Mouse (Mus musculus) ES-CJ7 (cell line): ENCODE data around the gene Efna4.
A peak's percentile ranks its signal among the peaks of the same experiment; 100 is the strongest.

Experiments used
- DNase-seq: peaks from one replicate; pipeline ENCODE4 v3.0.0; 2011; ENCODE audit warnings: low read depth, low spot score

Gene Efna4

DNA sequence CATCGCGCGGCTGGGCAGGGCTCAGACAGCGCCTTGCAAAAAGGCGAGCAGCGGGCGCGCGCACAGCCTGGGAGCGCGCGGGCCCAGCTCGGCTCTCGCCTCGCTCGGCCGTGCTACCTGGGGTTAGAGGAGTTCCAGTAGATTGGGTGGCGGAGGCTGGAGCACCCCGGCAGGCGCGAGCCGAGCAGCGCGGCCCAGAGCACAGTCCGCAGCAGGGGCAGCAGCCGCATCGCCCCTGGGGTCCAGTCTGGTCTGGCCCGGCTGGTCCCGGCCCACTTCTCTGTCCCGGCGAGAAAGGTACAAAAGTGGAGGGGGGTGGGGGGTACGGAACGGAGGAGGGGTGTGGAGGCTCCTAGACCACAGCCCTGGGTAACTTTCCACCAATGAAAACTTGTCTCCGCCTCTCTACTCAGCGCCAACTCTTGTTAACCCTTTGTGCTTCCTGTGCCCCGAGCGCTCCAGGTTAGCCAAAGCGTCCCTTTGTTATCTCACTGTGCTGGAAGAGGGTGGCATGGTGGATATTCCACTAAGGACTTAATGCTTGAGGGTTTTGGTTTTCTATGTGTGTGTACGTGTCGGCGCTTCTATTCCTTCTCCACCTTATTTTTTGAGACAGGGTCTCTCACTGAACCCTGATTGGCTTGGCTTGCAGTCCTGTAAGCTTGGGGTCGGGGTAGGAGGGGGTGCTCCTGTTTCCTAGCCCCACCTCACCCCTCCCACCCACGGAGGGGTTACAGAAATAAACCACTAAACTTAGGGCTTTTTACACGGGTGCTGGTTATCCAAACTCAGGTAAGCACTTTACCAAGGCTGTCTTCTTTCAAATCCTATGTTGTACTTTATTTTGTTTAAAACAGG lies at the start of gene Efna4:
Gene Efna4, minus strand, starts transcription at position 308 of the 858 bp plus-strand sequence.
- DNase-seq, result peak; percentile 88

DNA sequence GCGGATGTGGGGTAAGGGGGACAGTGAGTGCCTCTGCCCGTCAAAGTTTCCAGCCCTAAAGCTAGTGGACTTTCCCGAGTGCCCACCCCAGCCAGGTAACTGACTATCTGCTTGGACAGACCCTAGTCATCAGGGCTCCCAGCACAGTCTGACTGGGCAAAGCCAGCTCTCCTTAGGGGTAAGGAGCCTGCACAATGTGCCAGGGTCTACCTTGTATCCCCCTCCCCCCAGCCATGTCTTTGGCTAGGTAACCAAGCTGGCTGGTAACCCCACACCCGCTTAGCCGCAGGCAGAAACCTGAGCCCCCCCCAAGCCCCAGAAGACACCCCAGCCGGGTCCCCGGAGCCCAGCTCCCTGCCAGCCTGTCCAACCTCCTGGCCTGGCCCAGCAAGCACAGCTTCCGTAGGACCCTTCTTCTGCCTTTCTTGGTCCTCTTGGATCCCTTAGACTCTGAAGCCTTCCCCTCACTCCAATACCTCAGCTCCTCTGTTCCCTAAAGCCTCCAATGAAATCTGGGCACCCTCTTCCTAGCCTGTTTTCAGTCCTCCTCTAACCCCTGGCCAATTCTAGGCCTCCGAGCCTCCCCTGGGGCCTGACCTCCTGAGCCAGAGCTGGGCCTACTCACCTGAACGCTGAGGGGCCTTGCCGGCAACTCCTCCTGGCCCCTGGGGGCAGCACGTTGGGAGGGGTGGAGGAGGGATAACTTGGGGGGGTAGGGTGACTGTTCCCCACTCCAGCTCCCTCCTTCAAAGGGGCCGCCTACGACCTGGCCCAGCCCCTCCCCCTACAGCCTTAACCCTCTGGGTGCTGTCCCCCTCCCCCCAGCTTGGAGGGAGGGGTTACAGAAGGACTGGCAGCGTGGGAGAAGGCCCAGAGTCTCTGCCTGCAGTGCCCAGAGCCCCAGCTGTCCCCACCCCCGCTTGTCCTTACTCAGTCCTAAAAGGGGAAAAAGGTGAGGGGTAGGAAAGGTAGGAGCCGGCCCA lies 48.9 kb upstream of the Efna4 start:
- DNase-seq, result no peak

DNA sequence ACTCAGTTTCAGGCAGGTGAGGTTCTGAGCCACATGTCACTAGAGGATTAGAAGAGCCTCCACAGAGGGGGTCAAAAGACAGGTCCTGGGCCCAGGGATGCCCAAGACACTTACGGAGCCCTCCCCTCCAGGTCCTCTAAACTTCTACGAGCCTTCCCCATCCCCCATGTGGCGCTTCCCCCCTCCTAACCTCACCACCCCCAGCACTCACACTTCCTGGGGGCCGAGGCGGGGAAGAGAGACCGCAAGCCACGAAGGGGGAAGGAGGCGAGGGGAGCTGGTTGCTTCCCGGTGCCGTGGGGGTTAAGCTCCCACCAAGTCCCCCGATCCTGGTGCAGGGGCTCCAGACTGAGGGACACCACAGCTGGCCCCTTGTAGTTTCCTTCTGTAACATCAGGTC lies 47.6 kb upstream of the Efna4 start:
- DNase-seq, result no peak

DNA sequence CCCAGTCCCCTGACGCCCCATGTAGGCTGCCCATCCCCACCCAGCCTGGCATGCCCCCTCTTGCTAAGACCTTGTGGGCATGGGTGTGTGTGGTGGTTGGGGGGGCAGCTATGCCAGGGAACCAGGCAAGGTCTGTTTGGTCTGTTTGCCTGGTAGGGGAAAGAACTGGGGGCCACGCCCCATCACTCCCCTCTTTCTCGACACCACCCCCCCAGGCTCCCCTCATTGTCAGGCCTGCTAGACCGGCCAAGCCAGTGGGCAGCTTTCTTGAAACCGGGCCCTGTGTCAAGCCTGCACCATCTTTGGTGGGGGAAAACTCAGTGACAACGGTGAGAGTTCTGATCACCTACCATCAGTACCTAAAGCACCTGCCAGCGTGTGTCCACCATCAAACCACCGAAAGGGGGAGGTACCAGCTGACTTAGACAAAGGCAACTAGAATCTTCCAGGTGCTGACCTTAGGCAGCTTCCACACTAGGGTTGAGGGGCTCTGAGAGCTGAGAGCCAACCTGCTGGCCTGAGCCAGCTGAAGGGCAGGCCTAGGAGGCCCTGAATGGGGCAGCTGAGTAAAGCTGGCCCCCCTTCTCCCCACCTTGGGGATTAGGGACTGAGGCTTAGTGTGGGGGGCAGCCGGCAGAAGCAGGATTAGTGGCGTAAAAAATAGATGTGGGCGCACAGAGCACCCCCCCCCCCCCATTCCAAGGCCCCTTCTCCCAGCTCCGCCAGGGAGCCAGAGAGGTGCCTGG lies 46.7 kb upstream of the Efna4 start:
- DNase-seq, result no peak

DNA sequence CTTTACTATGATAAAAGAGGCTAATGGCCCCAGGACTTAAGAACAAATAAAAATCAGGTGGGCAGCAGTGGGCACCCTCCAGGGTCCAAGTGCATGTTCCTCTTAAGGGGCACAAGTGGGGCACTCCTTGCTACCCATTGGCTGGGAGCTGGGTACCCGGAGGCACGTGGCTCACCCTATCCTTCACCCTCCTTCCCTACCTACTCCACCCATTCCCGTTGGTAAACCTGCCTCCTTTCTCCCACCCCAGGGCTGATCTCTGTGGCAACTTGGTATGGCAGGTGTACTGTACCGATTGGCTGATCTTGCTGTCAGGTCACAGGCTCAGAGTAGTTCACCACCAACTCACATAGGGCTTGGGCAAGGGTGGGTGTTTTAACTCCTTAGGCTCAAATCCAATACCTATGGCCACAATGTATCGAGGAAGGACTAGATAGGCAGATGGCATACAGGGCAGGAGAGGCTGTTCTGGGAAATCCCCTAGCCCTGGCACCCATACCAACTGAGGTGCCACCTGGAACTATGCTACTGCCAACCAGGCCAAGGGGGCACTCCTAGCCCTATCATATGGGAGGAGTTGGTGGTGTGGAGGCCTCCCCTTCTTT lies 45.9 kb upstream of the Efna4 start:
- no peak for DNase-seq

DNA sequence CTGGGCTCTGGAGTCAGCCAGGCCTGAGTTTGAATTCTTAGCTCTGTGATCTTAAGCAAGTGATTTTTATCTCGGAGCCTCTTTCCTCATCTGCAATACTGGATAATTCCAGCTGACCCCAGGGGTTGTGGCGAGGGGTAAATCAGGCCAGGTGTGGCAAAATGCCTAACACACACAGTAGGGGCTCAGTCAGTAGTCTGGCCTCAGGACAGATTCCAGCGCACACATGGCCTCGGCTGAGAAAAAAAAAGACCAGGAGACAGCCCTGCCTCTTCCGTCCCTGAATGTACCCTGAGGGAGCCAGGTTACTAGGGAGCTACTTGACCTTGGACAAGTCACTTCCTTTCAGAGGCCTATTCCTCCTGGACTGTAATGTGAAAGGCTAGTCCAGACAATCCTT lies 45.1 kb upstream of the Efna4 start:
- DNase-seq, result peak; percentile 89

DNA sequence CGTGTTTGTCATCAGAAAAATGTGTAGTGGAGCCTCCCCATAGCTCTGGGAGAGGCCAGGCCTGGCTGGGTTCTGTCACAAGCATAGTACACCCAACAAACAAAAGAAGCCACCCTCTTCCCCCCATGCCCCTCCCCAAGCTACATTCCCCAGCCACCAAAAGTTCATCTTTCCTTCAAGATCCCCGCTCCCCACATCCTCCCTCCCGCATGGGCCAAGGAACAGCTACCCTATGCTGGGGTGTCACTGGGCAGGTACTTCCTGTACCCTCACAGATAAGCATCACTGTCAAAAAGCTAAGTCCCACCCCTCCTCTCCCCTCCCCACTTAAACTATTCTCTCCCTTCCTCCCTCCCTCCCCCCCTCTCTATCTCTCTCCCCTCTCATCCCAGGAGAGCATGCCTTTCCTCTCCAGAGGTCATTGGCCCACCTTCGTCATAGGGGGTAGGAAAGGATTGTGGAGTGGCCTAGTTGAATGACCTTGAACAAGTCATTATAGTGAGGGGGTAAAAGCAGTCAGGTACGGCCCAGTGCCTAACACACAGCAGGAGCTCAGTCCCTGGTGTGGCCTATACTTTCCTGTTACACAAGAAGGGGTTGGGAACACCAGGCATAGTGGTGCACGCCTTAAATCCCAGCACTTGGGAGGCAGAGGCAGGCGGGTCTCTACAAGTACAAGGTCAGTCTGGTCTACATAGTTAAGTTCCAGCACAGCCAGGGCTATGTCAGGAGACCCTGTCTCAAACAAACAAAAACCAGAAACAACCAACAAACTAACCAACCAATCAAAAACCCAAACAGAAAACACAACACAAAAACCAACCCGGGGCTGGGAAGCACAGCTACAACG lies 44.4 kb upstream of the Efna4 start:
- DNase-seq, result peak; percentile 97

DNA sequence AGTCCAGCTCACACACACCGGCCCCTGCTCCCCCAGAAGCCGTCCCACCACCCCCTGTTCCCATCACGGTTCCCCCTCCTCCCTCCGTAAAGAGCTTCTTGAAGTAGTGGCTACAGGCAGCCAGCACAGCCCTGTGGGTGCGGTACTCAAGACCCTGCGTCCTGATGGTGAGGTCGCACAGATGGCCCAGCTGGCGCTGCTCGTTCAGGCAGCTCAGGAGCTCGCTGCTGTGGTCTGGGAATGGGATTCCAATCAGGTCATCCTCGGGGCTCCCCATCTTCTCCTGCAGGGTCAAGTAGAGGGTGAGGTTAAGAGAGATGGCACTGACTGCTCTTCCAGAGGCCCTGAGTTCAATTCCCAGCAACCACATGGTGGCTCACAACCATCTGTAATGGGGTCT lies 43.4 kb upstream of the Efna4 start:
- DNase-seq, result no peak

DNA sequence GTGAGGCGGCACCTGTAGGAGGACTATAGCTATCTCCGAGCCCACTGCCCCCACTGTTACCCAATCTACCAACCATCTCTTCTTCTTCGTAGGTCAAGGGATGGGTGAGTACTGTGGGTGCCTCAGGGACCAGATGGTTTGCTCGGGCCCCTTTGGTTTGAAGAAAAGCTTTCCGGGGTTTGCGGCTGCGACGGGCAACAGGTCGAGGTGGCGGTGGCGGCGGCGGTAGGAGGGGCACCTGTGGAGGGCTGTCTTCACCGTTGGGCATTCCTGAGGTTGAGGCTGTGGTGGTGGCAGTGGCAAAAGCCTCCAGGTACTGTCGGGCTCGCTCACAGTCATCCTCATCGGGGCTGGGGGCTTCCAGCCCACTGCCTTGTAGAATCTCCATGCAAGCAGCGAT lies 42.9 kb upstream of the Efna4 start:
- no peak for DNase-seq

DNA sequence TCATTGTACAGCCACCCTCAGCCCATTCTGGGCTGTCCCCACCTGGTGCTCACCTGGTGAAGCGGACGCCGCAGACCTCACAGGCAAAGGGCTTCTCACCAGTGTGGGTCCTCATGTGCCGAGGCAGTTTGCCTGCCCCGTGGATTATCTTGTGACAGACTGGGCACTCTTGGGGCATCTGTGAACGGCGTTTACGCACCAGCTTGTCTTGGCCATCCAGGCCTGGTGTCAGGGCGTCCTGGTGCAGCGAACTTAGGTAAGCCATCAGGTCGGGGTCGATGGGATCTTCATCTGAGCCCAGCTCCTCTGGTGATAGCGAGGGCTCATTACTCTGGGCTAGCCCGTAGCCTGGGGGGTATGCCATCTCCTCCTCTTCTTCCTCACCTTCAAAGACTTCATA lies 42.5 kb upstream of the Efna4 start:
- no peak for DNase-seq

DNA sequence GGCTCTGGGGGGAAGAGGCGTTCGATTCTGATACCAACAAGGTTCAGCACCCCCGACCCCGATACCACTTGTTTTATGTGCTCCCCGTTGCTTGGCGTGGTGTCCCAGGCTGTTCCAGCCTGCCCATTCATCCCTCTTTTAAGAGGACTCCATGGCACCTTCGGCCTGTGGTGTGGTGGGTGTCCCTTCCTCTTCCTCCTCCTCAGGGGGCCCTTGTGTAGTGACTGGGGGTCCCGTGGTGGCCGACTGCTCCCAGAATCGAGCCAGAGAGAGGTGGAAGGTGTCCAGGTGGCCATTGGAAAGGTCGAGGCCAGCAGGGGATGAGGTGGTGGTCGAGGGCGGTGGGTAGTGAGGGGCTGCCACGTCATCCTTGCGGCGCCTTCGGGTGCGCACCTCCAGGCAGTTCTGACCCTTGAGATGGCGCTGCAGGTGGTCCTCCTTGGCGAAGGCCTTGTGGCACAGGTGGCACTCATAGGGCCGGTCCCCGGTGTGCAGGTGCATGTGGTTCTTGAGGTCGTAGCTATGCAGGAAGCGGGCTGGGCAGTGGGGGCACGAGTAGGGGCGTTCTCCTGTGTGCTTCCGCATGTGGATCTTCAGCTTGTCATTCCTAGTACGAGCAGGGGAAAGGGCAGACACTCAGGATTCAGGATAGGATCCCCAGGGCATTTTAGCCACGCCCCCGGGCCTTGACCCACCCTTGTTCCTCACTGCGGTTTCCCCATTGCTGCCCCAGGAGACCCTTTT lies 41.7 kb upstream of the Efna4 start:
- peak; percentile 61 for DNase-seq

DNA sequence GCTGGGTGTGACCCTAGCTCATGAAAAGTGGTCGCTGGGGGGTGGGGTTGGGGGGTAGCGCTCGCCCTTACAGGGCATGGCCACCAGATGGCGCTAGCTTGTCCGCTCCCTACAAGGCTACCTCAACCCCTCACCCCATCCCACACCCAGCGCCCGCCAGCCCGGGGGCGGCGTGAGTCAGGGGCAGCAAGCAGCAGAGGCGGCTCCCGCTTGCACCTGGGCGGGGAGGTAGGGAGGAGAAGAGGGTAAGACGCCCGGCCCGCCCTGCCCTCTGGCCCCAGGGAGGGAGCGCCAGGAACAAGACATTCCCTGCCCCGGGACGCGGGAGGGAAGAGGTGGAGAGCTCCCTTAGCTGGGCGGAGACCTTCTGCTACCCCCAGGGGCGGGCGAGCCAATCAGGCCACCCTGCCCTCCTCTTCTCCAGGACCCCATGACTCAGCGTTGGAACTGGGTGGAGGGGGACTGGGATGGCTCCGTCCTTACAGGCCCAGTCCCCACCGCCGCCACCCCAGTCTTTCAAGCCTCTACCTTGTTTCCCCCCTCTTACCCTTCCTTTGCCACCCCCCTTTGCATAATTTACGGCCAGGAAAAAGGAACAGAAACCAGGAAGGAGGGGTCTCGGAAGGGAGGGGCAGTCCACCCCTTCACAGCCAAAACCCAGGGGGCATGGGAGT lies 40.7 kb upstream of the Efna4 start:
- DNase-seq, result peak; percentile 96

DNA sequence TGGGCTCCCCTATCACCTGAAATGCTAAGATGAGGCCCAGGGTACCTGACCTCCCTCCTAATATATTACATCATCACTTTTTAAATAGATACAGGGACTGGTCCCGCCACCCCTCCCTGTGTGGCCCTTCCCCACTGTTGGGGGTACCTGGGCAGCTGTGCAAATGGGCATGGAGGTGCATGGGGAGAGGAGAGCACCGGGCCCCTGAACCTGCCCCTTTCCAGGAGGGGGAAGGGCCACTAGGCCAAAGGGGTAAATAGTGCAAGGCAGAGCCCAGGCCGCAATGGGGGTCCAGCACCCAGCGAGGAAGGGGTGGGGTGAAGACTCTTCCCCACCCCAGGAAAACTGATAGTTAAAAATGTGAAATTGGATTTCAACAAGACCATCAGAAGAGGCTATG lies 40.0 kb upstream of the Efna4 start:
- DNase-seq, result no peak

DNA sequence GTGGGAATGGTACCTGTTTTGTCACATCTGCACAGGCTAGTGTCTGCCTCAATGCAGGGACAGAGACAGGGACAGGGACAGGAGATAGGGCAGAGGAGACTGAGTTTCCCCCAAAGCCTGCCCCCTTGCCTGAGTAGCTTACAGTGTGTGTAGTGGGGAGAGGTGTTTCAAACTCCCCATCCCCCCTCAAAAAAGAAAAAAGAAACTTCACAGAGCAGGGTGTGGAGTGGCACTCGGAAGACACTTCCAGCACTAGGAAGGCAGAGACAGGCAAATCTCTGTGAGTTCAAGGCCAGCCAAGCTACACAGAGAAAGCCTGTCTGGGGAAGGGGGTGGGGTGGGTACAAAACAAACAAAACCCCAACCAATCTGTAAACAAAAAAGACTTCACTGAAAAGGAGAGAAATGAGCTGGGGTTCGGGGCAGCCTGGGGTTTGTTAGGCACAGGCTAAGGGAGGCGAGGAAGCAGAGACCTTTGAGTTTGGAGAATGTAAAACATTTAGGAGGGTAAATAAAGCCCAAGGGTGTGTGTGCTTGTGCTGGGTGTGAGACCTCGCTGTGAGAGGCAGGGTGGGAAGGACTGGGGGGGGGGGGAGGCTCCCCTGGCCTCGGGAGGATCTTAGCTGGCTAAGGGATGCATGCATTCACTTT lies 35.9 kb upstream of the Efna4 start:
- peak; percentile 73 for DNase-seq

DNA sequence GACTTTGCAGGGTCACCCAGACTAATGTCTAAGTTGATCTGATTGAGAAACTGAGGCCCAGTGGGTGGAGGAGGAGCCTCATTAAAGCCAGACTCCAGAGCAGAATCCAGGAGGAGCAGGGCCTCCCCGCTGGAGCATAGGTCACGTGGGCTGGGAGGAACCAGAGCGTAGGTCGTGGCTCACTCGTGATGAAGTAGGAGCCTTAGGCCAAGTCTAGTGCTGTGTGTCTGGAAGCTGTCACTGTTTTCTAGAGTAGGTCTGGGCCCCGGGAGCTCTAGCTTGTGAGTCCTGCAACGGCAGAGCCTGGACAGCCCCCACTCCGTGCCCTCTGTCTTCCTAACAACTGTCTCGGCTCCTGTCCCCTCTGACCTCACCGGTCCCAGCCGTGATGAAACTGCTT lies 29.5 kb upstream of the Efna4 start:
- DNase-seq, result no peak

DNA sequence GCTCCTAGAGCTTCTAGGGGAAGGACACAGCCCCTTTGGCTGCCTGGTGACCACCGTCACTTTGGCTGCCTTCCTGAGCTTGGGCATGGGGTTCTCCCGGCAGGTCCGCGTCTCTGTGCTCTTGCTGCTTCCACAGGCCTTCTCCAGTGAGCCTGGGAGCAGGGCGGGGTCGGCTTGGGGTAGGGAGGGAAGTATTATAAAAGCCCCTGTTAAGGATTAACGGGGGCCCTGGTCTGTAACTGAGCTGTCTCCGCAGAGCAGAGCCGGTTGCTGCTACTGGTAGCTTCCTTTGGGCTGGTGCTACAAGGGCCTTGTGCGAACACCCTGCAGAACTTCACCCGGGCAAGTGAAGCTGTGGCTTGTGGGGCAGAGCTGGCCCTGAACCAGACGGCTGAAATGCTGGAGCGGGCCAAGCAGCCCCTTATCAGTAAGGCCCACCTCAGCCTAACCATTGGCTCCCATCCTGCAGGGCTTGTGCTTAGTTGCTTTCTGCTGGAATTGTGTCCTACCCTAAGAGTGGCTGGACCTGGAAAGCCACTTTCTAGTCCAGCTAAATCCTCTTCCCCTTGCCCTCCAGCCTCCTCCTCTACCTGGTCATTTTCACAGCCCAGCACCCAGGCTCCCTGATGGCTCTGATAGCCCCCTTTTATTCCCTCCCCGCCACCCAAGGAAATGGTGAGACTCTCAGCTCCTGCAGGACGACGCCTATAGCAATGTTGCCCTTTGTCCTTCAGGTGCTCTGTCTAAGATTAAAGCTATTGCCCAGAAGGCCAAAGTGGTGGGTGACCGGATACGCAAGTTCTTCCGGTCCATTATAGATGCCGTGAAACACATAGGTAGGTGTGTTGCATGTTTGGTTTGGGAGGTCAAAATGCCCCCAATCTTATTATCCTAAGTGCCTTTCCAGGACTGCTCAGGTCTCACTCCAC lies 27.9 kb upstream of the Efna4 start:
- DNase-seq, result no peak

DNA sequence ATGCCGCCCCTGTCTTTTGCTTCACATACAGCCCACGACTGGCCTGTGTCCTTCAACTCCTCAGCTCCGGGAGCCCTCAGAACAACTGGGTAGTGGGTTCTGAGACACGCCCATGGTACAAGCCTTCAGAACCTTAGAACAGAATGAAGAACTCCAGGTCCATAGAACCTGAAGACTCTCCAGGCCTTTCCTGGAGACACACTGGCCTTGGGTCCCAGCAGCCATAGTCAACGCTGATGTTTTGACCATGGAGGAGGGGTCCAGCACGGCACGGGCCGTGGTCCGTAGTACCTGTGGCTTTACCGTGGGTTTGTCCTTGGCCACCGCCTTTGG lies 27.3 kb upstream of the Efna4 start, which contains the start of gene Dcst1:
Gene Dcst1, minus strand, starts transcription at position 101 of the 333 bp plus-strand sequence.
- no peak for DNase-seq

DNA sequence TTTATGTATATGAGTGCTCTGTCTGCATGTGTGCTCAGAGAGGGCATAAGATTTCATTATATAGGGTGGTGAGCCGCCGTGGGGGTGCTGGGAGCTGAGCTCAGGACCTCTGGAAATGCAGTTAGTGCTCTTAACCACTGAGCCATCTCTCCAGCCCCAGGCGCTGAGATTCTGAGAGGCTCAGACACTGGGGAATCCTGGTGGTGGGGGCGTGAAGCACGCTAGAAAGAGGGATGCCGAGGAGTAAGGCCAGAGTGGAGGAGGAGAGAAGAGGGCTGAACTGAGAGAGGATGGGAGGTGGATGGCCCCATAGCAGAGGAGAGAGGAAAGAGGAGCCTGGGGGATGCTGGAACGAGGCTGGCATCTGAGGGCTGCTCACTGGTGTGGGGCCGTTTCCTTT lies 26.8 kb upstream of the Efna4 start:
- no peak for DNase-seq
